ENCODE assay signal across 26 mouse cellular contexts in the genomic region with DNA sequence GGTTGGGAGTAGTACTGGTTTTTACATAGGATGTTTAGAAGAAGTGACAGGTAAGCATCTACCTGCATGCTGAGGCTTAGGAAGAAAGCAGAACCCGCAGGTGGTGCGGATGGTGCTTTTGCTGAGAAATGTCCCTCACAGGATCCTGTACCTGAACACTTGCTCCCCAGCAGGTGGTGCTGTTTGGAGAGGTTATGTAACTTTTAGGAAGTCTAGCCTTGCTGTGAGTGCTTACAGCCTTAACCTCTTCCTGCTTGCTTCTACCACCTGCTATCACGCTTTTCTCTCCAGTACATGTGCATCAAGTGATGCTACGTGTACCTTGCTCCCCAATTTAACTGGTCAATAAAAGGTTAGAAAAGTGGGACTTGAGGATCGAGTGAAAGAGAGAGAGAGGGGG.
DNase-seq lines count a peak whose midpoint lies in the region; ATAC-seq and TF ChIP-seq lines count a peak whose summit lies in the region.
"Had no signal": no experiment of that assay in that cellular context is flagged by ENCODE, and none has a peak within 500 bp of the region (broad histone marks: within the 10 kb centered on the region; RNA-seq: fewer than 3 reads in every experiment).

No protein-coding gene starts in this region.

- peak; percentile 1; the same call in 1 of the 2 replicates for TF ChIP-seq CTCF in left cerebral cortex, adult 2 months (IDR thresholded peaks at IDR 0.05)
- peak; percentile 50 for TF ChIP-seq CTCF in midbrain, postnatal 0 days (IDR thresholded peaks at IDR 0.05)

- H3K4me2 ChIP-seq in midbrain, postnatal 0 days (ENCODE audit: low read depth, low read length, poor library complexity, severe bottlenecking), result no peak overlapping the region
- H3K4me2 ChIP-seq: hindbrain, embryonic 15.5 days; kidney, embryonic 15.5 days; lung, embryonic 15.5 days; midbrain, embryonic 12.5 days had no signal

- H3K4me1 ChIP-seq in heart, embryonic 10.5 days, result peaks cover 14% of the 10 kb centered on the region
- H3K4me1 ChIP-seq in midbrain, postnatal 0 days (ENCODE audit: insufficient read depth, low read length), result no peaks in the 10 kb centered on the region
- H3K4me1 ChIP-seq in midbrain, embryonic 10.5 days, result peaks cover 9% of the 10 kb centered on the region
- H3K4me1 ChIP-seq: kidney, embryonic 15.5 days; limb, embryonic 10.5 days; lung, embryonic 15.5 days had no signal

- H3K4me3 ChIP-seq in heart, embryonic 10.5 days, result no peak overlapping the region
- no peak overlapping the region for H3K4me3 ChIP-seq in left cerebral cortex, adult 2 months
- no peak overlapping the region for H3K4me3 ChIP-seq in midbrain, postnatal 0 days (ENCODE audit: low read depth, low read length)
- no peak overlapping the region for H3K4me3 ChIP-seq in midbrain, embryonic 10.5 days
- H3K4me3 ChIP-seq: forebrain, embryonic 10.5 days; hindbrain, embryonic 15.5 days; kidney, embryonic 15.5 days; limb, embryonic 10.5 days; lung, embryonic 15.5 days; midbrain, embryonic 12.5 days had no signal

- intact Hi-C loops in left cerebral cortex, adult 2 months (cut with DNase I), result no loop called here
- intact Hi-C loops in left cerebral cortex, postnatal 14 days (cut with DNase I), result no loop called here

- ATAC-seq in midbrain, postnatal 0 days (ENCODE audit: low FRiP score), result 0 out of 2 replicates have a peak, but pooled peaks have one; percentile 20
- ATAC-seq: activated CD4-positive, CD25-positive, alpha-beta regulatory T cell, adult 4 months; CD4-positive, CD25-positive, alpha-beta regulatory T cell, adult 4 months; intestine, postnatal 0 days; Patski had no signal

- H3K9me3 ChIP-seq in heart, embryonic 10.5 days, result no peaks in the 10 kb centered on the region
- H3K9me3 ChIP-seq in midbrain, postnatal 0 days (ENCODE audit: low read length), result no peaks in the 10 kb centered on the region
- 0 out of 2 replicates have a peak, but pooled peaks cover 3% of the 10 kb centered on the region for H3K9me3 ChIP-seq in midbrain, embryonic 10.5 days (replicated peaks)
- H3K9me3 ChIP-seq: hindbrain, embryonic 15.5 days; kidney, embryonic 15.5 days; limb, embryonic 10.5 days; lung, embryonic 15.5 days; midbrain, embryonic 12.5 days had no signal

- no peak overlapping the region for H3K9ac ChIP-seq in midbrain, postnatal 0 days (replicated peaks; ENCODE audit: low read length, poor library complexity, severe bottlenecking)
- H3K9ac ChIP-seq: hindbrain, embryonic 15.5 days; kidney, embryonic 15.5 days; lung, embryonic 15.5 days; midbrain, embryonic 12.5 days had no signal

- peaks cover 34% of the 10 kb centered on the region for H3K36me3 ChIP-seq in heart, embryonic 10.5 days
- H3K36me3 ChIP-seq in midbrain, postnatal 0 days (ENCODE audit: insufficient read depth, low read length), result peaks cover 14% of the 10 kb centered on the region
- H3K36me3 ChIP-seq in midbrain, embryonic 10.5 days, result peaks cover 39% of the 10 kb centered on the region
- H3K36me3 ChIP-seq: G1E had no signal

- H3K27ac ChIP-seq in heart, embryonic 10.5 days, result no peak overlapping the region
- no peak overlapping the region for H3K27ac ChIP-seq in left cerebral cortex, adult 2 months
- no peak overlapping the region for H3K27ac ChIP-seq in midbrain, postnatal 0 days (ENCODE audit: low read depth, low read length)
- no peak overlapping the region for H3K27ac ChIP-seq in midbrain, embryonic 10.5 days (replicated peaks)
- H3K27ac ChIP-seq: hindbrain, embryonic 15.5 days; kidney, embryonic 15.5 days; limb, embryonic 10.5 days; lung, embryonic 15.5 days; macrophage had no signal

- WGBS in heart, embryonic 10.5 days, result 92% methylated on average over 5 of the region's 5 CpGs
- 98% methylated on average over 5 of the region's 5 CpGs for WGBS in midbrain, postnatal 0 days
- WGBS in midbrain, embryonic 10.5 days, result 90% methylated on average over 5 of the region's 5 CpGs

- DNase-seq in heart, adult 11 months, result peak; percentile 17
- DNase-seq in heart, embryonic 10.5 days (ENCODE audit: low spot score), result no peak
- no peak for DNase-seq in left cerebral cortex, adult 2 months (ENCODE audit: extremely low spot score in 1 of 2, low spot score in 2 of 2)
- DNase-seq in left cerebral cortex, postnatal 14 days (ENCODE audit: low spot score in 2 of 2), result no peak
- no peak for DNase-seq in midbrain, postnatal 0 days (ENCODE audit: low spot score)
- no peak for DNase-seq in midbrain, embryonic 10.5 days (ENCODE audit: low spot score)
- no peak for DNase-seq in adrenal gland, postnatal 10 days
- DNase-seq: adrenal gland, adult 8-10 months; cerebellum, adult 18-20 months; cerebellum, postnatal 14 days; gastrocnemius, postnatal 10 days; heart, postnatal 36 days; kidney, postnatal 4 days; layer of hippocampus, adult 9-11 months had no signal

- H3K27me3 ChIP-seq in heart, embryonic 10.5 days (ENCODE audit: insufficient read depth, poor library complexity, severe bottlenecking), result no peaks in the 10 kb centered on the region
- H3K27me3 ChIP-seq in midbrain, postnatal 0 days (ENCODE audit: insufficient read depth, low read length), result no peaks in the 10 kb centered on the region
- H3K27me3 ChIP-seq in midbrain, embryonic 10.5 days (ENCODE audit: low read depth, poor library complexity, severe bottlenecking), result no peaks in the 10 kb centered on the region
- H3K27me3 ChIP-seq: hindbrain, embryonic 15.5 days; kidney, embryonic 15.5 days; lung, embryonic 15.5 days; midbrain, embryonic 12.5 days; Patski had no signal
